Mouse (Mus musculus): ENCODE results near the gene Pex7.
A peak's percentile ranks its signal among the peaks of the same experiment; 100 is the strongest.

Pex7 gene

GRCm38 (mm10) chr10:19907246-19907804 is at the start of gene Pex7:
Gene Pex7, minus strand, starts transcription at chr10:19907689.
- DNase-seq (ENCODE audit: low read depth, low spot score): peak; percentile 95

- DNase-seq (ENCODE audit: low read depth, low spot score): no peak
These were observed 49.3 kb upstream of the Pex7 start for GRCm38 (mm10) chr10:19956745-19957144.

- no peak for DNase-seq (ENCODE audit: low read depth, low spot score)
These were observed 48.3 kb upstream of the Pex7 start for GRCm38 (mm10) chr10:19955817-19956216.

GRCm38 (mm10) chr10:19954572-19954971 is 47.1 kb upstream of the Pex7 start:
- DNase-seq (ENCODE audit: low read depth, low spot score): no peak

GRCm38 (mm10) chr10:19953032-19953761 is 45.7 kb upstream of the Pex7 start:
- no peak for DNase-seq (ENCODE audit: low read depth, low spot score)

- no peak for DNase-seq (ENCODE audit: low read depth, low spot score)
These were observed 41.6 kb upstream of the Pex7 start for GRCm38 (mm10) chr10:19949106-19949505.

- DNase-seq (ENCODE audit: low read depth, low spot score): no peak
These were observed 40.9 kb upstream of the Pex7 start for GRCm38 (mm10) chr10:19948381-19948780.

GRCm38 (mm10) chr10:19947901-19948300 is 40.4 kb upstream of the Pex7 start:
- DNase-seq (ENCODE audit: low read depth, low spot score): no peak

- no peak for DNase-seq (ENCODE audit: low read depth, low spot score)
These were observed 40.0 kb upstream of the Pex7 start for GRCm38 (mm10) chr10:19947441-19947840.

GRCm38 (mm10) chr10:19946644-19947043 is 39.2 kb upstream of the Pex7 start:
- no peak for DNase-seq (ENCODE audit: low read depth, low spot score)

GRCm38 (mm10) chr10:19945651-19946050 is 38.2 kb upstream of the Pex7 start:
- no peak for DNase-seq (ENCODE audit: low read depth, low spot score)

GRCm38 (mm10) chr10:19942621-19943020 is 35.1 kb upstream of the Pex7 start:
- DNase-seq (ENCODE audit: low read depth, low spot score): no peak

- DNase-seq (ENCODE audit: low read depth, low spot score): no peak
These were observed 34.4 kb upstream of the Pex7 start for GRCm38 (mm10) chr10:19941914-19942313.

GRCm38 (mm10) chr10:19941063-19941462 is 33.6 kb upstream of the Pex7 start:
- no peak for DNase-seq (ENCODE audit: low read depth, low spot score)

GRCm38 (mm10) chr10:19940626-19941025 is 33.1 kb upstream of the Pex7 start:
- DNase-seq (ENCODE audit: low read depth, low spot score): no peak

- no peak for DNase-seq (ENCODE audit: low read depth, low spot score)
These were observed 32.6 kb upstream of the Pex7 start for GRCm38 (mm10) chr10:19940127-19940526.

GRCm38 (mm10) chr10:19939282-19939705 is 31.8 kb upstream of the Pex7 start:
- no peak for DNase-seq (ENCODE audit: low read depth, low spot score)

- DNase-seq (ENCODE audit: low read depth, low spot score): no peak
These were observed 31.2 kb upstream of the Pex7 start for GRCm38 (mm10) chr10:19938738-19939137.

- no peak for DNase-seq (ENCODE audit: low read depth, low spot score)
These were observed 29.6 kb upstream of the Pex7 start for GRCm38 (mm10) chr10:19936961-19937708.

- DNase-seq (ENCODE audit: low read depth, low spot score): no peak
These were observed 28.4 kb upstream of the Pex7 start for GRCm38 (mm10) chr10:19935821-19936367.

GRCm38 (mm10) chr10:19935295-19935623 is 27.8 kb upstream of the Pex7 start:
- DNase-seq (ENCODE audit: low read depth, low spot score): peak; percentile 18
